Mouse (Mus musculus) intestine, embryonic 16.5 days (tissue): Measurements from ENCODE around the gene Kifc1. TPM values are rescaled to one million over a fixed set of nuclear protein-coding genes. Genes with fewer than 3 reads are reported as not detected.
"Not testable (repeated sequence)": the region's sequence is repeated elsewhere in the genome, so short reads cannot be mapped to it uniquely, and the experiment has no call there.

ENCODE experiments used
- ATAC-seq: fragments of 200-750 bp; cut with Nextera tagmentation; 2 replicates; pipeline ENCODE4 v1.8.0; 2017; ENCODE audit warnings: moderate TSS enrichment, moderate library complexity
- H3K27ac ChIP-seq: fragments of 300-500 bp; sonication (generic); 2 replicates; pipeline ENCODE4 v1.5.1; 2014; ENCODE audit warnings: mild to moderate bottlenecking, low read length
- H3K27me3 ChIP-seq: fragments of 300-500 bp; sonication (generic); replicated peaks from 2 replicates; pipeline ENCODE4 v1.6.1; 2014; ENCODE audit warnings: low read length, control low read depth, mixed read lengths; ENCODE audit not compliant: control insufficient read depth, insufficient read depth
- H3K36me3 ChIP-seq: fragments of 300-500 bp; sonication (generic); 2 replicates; pipeline ENCODE4 v1.6.1; 2014; ENCODE audit warnings: low read length, control low read depth; ENCODE audit not compliant: control insufficient read depth, insufficient read depth
- H3K4me1 ChIP-seq: fragments of 300-500 bp; sonication (generic); 2 replicates; pipeline ENCODE4 v1.6.1; 2014; ENCODE audit warnings: low read length, control low read depth, mixed read lengths; ENCODE audit not compliant: control insufficient read depth, insufficient read depth
- H3K4me2 ChIP-seq: fragments of 300-500 bp; sonication (generic); 2 replicates; pipeline ENCODE4 v1.6.1; 2014; ENCODE audit warnings: low read depth, low read length, control low read depth
- H3K4me3 ChIP-seq: fragments of 300-500 bp; sonication (generic); 2 replicates; pipeline ENCODE4 v1.5.1; 2014; ENCODE audit warnings: mild to moderate bottlenecking, low read length
- H3K9ac ChIP-seq: fragments of 300-500 bp; sonication (generic); 2 replicates; pipeline ENCODE4 v1.6.1; 2014; ENCODE audit warnings: low read depth, low read length
- H3K9me3 ChIP-seq: fragments of 300-500 bp; sonication (generic); 2 replicates; pipeline ENCODE4 v1.6.1; 2016; ENCODE audit warnings: low read length, control low read depth; ENCODE audit not compliant: control insufficient read depth
- WGBS: fragments of 180-500 bp; shearing (Covaris S2); extraction: QIAGEN DNeasy Blood & Tissue Kit; methylation state at CpG from one replicate; pipeline ENCODE4 v1.1.7; 2014; 5-methylcytosine and 5-hydroxymethylcytosine counted together
- polyA plus RNA-seq: library from polyadenylated mRNA; unstranded; fragments of >200 nt; fragmentation: Nextera tagmentation; extraction: Ambion mirVana; gene quantifications from 2 replicates; pipeline ENCODE4 v1.2.1, GENCODE M21; 2015

The Kifc1 gene
- polyA plus RNA-seq, 1 experiment from 2014 or later: 7.0 TPM

GRCm38 (mm10) chr17:33908331-33909076 lies 18.0 kb upstream of the Kifc1 start:
- Histone ChIP-seq H3K4me2 (peak overlapping the region; percentile 95), H3K4me3 (peak overlapping the region; percentile 91), H3K9me3 (no peaks in the 10 kb centered on the region), H3K27ac (peak overlapping the region; percentile 95), H3K27me3 (no peaks in the 10 kb centered on the region), H3K4me1 (peaks cover 9% of the 10 kb centered on the region; the same call in 1 of the 2 replicates), H3K36me3 (peaks cover 14% of the 10 kb centered on the region), H3K9ac (peak overlapping the region; percentile 99)
- peak; percentile 70 for ATAC-seq
- WGBS: under 1% methylated on average over 41 of the region's 44 CpGs

- H3K4me3 ChIP-seq, H3K4me1 ChIP-seq, H3K27ac ChIP-seq, H3K36me3 ChIP-seq, H3K27me3 ChIP-seq, H3K9me3 ChIP-seq, H3K9ac ChIP-seq, ATAC-seq, H3K4me2 ChIP-seq: not testable (repeated sequence)
- 33% methylated on average over 4 of the region's 4 CpGs for WGBS
Observed at GRCm38 (mm10) chr17:33904835-33905234, 14.4 kb upstream of the Kifc1 start, which contains the start of gene Platr17. Platr17 (plus strand) TSS chr17:33905135.

DNA sequence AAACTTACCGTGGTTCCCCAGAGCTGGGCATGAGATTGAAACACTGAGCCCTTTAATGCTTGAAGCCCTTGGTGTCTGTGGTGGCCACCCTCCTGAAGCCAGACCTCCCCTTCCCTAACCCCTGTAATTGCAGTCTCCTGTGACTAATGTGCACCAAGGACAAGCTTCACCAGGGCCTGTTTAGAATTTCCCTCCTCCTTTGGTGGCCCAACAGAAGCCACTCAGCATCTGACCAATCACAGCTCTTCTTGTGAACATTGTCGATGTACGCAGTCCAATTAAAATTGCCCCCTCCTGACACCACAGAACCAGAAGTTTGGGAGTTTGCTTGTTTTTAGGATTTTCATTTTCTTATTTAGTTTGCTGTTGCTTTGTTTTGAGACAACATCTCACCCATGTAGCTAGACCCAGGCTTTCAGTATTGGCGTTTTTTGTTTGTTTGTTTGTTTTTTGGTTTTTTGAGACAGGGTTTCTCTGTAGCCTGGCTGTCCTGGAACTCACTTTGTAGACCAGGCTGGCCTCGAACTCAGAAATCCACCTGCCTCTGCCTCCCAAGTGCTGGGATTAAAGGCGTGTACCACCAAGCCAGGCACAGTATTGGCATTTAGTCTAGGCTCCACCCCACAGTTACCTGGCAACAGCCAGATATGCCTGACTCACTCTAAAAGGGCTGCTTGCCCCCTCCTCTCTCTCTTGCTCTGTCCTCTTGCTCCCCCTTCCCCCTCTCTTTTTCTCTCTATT lies 13.6 kb upstream of the Kifc1 start:
- H3K27ac ChIP-seq, ATAC-seq, H3K27me3 ChIP-seq, H3K36me3 ChIP-seq, H3K4me3 ChIP-seq, H3K9ac ChIP-seq, H3K4me1 ChIP-seq, H3K9me3 ChIP-seq, H3K4me2 ChIP-seq: not testable (repeated sequence)
- 67% methylated on average over 6 of the region's 6 CpGs for WGBS

GRCm38 (mm10) chr17:33902491-33902890 lies 12.0 kb upstream of the Kifc1 start:
- Histone ChIP-seq H3K9ac (no peak overlapping the region), H3K27ac (no peak overlapping the region), H3K4me3 (no peak overlapping the region), H3K36me3 (no peaks in the 10 kb centered on the region), H3K4me1 (no peaks in the 10 kb centered on the region), H3K4me2 (no peak overlapping the region), H3K27me3 (no peaks in the 10 kb centered on the region), H3K9me3 (no peaks in the 10 kb centered on the region)
- no peak for ATAC-seq
- 79% methylated on average over 7 of the region's 7 CpGs for WGBS

GRCm38 (mm10) chr17:33902079-33902478 lies 11.6 kb upstream of the Kifc1 start:
- no peak overlapping the region for H3K9ac ChIP-seq
- no peak overlapping the region for H3K27ac ChIP-seq
- no peaks in the 10 kb centered on the region for H3K9me3 ChIP-seq
- H3K27me3 ChIP-seq: no peaks in the 10 kb centered on the region
- H3K4me1 ChIP-seq: no peaks in the 10 kb centered on the region
- H3K4me3 ChIP-seq: no peak overlapping the region
- no peak overlapping the region for H3K4me2 ChIP-seq
- WGBS: 29% methylated on average over 4 of the region's 4 CpGs
- no peak for ATAC-seq
- no peaks in the 10 kb centered on the region for H3K36me3 ChIP-seq

DNA sequence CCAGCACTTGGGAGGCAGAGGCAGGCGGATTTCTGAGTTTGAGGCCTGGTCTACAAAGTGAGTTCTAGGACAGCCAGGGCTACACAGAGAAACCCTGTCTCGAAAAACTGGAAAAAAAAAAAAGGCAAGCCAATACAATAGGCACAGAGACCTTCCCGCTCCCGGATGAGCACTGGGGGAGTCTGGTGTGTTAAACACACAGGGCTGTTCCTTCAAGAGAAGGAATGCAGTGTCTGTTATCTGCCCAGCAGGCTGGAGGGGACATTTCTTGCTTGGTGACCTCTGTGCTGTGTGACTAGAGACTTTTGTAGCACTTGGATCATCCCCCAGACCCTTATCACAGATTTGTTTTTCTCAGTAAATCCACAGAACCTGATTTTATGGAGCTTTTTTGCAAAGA lies 11.2 kb upstream of the Kifc1 start:
- H3K4me3 ChIP-seq: no peak overlapping the region
- WGBS: 57% methylated on average over 4 of the region's 4 CpGs
- no peaks in the 10 kb centered on the region for H3K9me3 ChIP-seq
- ATAC-seq: no peak
- no peak overlapping the region for H3K27ac ChIP-seq
- no peak overlapping the region for H3K9ac ChIP-seq
- H3K4me1 ChIP-seq: no peaks in the 10 kb centered on the region
- H3K36me3 ChIP-seq: no peaks in the 10 kb centered on the region
- no peaks in the 10 kb centered on the region for H3K27me3 ChIP-seq
- H3K4me2 ChIP-seq: no peak overlapping the region

DNA sequence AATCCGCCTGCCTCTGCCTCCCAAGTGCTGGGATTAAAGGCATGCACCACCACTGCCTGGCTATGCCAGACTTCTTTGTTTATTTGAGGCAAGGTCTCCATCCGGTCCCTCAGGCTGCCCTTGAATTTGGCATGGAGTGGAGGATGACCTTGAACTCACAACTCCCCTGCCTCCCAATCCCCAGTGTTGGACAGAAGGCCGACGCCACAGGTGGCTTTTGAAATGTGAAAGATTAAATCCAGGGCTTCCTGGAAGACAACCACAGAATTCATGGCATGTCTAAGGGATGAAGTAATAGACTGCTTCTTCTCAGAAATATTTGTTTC lies 10.5 kb upstream of the Kifc1 start:
- Histone ChIP-seq H3K4me3 (no peak overlapping the region), H3K27ac (no peak overlapping the region), H3K9me3 (no peaks in the 10 kb centered on the region), H3K27me3 (no peaks in the 10 kb centered on the region), H3K4me1 (no peaks in the 10 kb centered on the region), H3K4me2 (no peak overlapping the region), H3K36me3 (no peaks in the 10 kb centered on the region), H3K9ac (no peak overlapping the region)
- no peak for ATAC-seq
- 76% methylated on average over 4 of the region's 4 CpGs for WGBS

DNA sequence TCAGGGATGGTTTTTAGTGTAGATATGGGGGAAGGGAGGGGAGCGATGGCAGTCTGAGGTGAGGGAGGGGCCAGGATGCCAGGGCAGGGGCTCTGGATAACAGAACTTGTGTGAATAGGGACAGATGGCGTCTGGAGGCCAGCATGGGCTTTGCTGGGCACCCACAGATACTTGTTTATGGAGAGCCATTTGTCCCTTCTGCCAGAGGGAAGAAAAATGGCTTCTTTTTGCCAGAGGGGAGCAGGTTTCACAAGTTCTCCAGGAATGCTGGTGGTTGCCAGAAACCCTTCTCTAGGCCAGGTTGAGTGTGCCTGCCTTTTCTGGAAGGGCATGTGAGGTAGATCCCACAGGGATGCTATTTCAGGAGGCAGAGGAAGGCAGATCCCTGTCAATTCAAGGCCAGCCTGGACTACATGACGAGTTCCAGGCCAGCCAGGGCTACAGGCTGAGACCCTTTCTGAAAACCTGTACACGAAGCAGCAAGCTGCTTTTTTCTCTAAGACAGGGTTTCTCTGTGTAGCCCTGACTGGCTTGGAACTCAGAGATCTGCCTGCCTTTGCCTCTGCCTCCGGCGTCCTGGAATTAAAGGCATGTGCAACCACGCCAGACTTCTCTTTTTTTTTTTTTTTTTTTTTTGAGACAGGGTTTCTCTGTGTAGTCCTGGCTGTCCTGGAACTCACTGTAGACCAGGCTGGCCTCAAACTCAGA lies 10.0 kb upstream of the Kifc1 start:
- Histone ChIP-seq H3K4me1 (no peaks in the 10 kb centered on the region), H3K4me2 (no peak overlapping the region), H3K4me3 (no peak overlapping the region), H3K36me3 (no peaks in the 10 kb centered on the region), H3K27ac (no peak overlapping the region), H3K9me3 (no peaks in the 10 kb centered on the region), H3K9ac (no peak overlapping the region), H3K27me3 (no peaks in the 10 kb centered on the region)
- no peak for ATAC-seq
- WGBS: 66% methylated on average over 7 of the region's 7 CpGs

GRCm38 (mm10) chr17:33899642-33900041 lies 9.2 kb upstream of the Kifc1 start:
- ATAC-seq: no peak
- no peak overlapping the region for H3K4me2 ChIP-seq
- no peak overlapping the region for H3K27ac ChIP-seq
- WGBS: 82% methylated on average over 4 of the region's 4 CpGs
- H3K36me3 ChIP-seq: no peaks in the 10 kb centered on the region
- no peak overlapping the region for H3K4me3 ChIP-seq
- no peak overlapping the region for H3K9ac ChIP-seq
- H3K9me3 ChIP-seq: no peaks in the 10 kb centered on the region
- no peaks in the 10 kb centered on the region for H3K4me1 ChIP-seq
- no peaks in the 10 kb centered on the region for H3K27me3 ChIP-seq
